Mouse (Mus musculus): ENCODE measurements around the gene 1700022I11Rik. TPM values are rescaled to one million over a fixed set of nuclear protein-coding genes. Genes with fewer than 3 reads are reported as not detected.

The 1700022I11Rik gene
- not detected for total RNA-seq (2021)
- long read RNA-seq, experiment 1: 0 reads
- long read RNA-seq, experiment 2: 0 reads

GRCm38 (mm10) chr4:42969304-42969703 lies at the start of gene 1700022I11Rik:
Gene 1700022I11Rik (plus strand): TSS chr4:42969604.
- no peak for DNase-seq

DNA sequence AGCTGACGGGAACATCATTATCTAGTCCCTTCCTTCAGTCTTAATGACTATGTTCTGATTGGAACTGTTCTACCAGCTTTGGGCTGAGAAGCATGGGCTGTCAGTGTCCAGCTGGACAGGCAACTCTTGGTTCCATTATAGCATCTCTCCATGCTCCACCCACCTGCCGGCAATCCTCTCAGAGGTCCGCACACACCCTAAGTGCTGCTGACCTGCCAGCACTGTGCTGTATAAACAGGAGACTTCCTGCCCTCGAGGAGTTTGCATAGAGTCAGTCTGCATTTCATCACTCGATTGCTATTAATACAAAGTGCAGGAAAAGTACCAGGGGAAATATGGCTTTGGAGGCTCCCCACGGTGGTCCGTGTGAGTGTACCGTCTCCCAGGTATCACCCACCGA lies 48.7 kb upstream of the 1700022I11Rik start:
- no peak for DNase-seq

- DNase-seq: no peak
These were observed 47.9 kb upstream of the 1700022I11Rik start for GRCm38 (mm10) chr4:42921536-42921935.

DNA sequence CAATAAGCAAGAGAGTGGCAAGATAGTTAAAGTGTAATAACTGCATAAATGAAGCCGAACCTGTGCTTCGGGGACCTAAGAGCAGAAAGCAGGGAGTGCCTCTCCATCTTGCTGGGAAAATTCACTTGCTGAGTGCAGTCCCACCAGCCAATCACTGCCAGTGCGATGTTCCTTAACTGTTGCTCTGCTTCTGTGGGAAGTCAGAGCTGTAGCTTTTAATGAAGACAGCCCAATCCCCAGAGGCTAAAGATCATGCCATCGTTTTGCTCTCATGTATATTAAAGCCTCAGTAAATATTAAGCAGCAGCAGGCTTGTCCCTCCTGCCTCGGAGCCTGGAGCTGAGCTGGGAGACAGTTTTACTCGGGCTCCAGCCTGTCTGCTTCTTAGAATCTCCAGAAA lies 47.3 kb upstream of the 1700022I11Rik start:
- no peak for DNase-seq

GRCm38 (mm10) chr4:42922461-42922860 lies 46.9 kb upstream of the 1700022I11Rik start:
- no peak for DNase-seq

- no peak for DNase-seq
These were observed 45.2 kb upstream of the 1700022I11Rik start for GRCm38 (mm10) chr4:42924095-42924710.

DNA sequence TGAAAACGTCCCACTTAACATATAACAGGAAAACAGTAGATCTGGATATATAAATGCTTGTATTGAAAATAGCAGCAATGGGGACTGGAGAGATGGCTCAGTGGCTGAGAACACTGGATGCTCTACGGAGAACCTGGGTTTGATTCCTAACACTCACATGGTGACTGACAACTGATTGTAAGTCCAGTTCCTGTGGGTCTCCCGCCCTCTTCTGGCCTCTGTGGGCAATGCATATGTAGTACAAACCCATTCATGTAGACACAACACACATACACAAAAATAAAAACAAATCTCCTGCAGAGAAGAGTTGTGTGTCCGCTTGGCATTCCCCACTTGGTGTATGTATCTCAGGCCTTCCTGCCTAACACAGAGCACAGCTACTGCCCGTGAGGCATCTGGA lies 41.2 kb upstream of the 1700022I11Rik start:
- DNase-seq: peak; percentile 1

- DNase-seq: peak; percentile 1
These were observed 40.5 kb upstream of the 1700022I11Rik start for GRCm38 (mm10) chr4:42928952-42929351.

- DNase-seq: no peak
These were observed 37.0 kb upstream of the 1700022I11Rik start for GRCm38 (mm10) chr4:42932229-42932969.

GRCm38 (mm10) chr4:42933630-42934029 lies 35.8 kb upstream of the 1700022I11Rik start:
- DNase-seq: peak; percentile 69

DNA sequence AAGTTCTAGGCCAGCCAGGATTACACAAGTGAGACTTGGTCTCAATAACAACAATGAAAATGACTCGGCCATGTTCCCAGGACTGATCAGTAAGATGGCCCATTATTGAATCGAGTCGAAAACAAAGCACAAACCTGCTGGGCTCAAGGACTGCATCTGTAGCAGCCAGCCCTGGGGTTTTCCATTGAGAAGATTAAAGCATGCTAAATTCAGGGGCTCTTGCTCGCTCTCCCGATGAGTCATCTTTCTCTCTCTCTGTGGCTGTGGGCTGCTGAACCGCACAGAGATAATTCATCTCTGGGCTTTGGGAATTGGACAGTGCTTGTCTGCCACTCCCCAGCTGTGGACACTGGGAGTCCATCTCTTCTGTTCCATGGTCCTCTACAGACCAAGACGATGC lies 28.0 kb upstream of the 1700022I11Rik start:
- no peak for DNase-seq

DNA sequence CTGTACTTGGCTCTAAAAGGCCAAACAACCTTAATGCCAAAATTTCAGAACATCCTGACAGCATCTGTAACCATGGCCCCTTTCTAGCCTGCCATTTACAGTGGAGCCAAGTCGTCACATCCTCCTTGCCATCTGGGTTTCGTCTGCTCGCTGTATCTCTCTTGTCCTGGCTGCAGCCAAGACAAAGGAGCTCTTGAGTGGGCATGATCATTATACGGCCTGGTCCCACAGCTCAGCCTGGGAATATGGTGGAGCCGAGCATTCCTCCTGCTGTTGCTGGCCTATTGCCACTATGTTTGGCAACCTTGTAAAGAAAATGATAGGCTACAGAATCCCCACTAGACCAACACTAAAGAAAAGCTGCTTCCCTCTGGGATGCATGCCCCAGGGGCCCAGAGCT lies 26.1 kb upstream of the 1700022I11Rik start:
- no peak for DNase-seq

DNA sequence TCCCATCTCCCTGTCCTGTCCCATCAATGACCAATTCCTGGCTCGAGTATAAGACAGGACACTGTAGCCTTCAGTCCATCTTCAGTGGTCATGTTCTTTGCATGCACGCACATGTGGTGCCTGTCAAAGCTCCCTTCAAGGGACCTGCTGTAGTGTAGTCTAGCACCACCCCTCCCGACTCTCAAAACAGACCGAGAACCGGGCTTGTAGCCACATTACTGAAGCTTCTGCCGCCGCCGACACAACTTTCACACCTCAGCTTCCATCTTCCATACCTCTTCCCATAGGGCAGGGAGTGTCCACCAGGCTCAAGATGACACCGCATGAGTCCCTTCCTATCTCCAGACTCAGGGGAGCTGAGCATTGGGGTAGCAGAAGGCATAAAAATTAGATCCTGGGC lies 25.2 kb upstream of the 1700022I11Rik start:
- no peak for DNase-seq

DNA sequence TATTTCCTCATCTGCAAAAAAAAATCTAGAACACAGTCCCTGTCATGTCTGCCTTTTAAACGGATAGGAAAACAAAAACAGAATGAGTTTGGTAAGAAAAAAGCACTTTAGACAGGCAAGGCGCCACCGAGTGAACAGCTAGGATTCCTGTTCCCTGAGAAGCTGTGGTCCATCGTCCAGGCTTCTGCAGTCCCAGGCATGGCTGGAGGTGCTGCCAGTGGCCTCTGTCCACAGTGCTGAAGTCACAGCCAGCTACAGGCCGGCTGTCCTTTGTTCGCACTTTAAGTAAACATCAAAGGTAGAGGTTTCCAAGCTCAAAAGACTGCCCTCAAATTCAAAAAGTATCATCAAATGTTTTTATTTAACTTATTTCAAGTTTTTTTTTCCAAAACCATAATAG lies 24.4 kb upstream of the 1700022I11Rik start:
- DNase-seq: peak; percentile 41

DNA sequence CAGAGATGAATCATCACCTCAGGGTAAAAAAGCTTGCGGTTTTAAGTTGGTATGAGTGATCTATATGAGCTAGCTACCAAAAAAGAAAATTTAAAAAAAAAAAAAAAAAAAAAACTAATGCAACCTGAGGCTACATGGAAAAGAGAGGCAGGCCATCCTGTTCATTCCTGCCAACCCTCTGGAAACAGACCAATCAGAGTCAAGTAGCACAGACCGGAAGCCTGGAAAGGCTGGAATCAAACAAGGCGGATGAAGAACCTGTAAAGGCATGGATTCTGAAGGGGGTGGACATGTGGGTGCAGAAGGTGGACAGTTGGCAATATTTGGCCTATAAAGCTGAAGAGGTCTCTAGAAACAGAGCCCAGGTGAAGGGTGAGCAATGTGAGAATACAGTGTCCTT lies 24.0 kb upstream of the 1700022I11Rik start:
- DNase-seq: no peak

DNA sequence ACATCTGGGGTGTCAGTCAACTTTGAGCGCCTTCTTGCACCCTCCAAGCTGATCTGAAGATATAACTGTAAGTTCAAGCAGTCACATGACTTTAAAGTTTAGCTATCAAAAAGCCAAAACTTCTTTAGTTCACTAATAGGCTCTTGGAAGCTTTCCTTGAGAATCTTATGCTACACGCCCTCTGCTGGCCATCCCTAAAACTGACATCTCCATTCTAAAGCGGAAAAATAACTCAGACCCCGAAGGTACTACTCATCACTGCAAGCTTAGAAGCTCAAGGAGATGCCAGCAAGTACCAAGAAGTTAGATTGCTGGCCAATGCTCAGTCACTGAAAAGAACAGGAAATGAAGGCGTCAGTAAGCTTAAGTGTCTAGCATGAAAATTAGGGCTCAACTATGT lies 23.5 kb upstream of the 1700022I11Rik start:
- peak; percentile 60 for DNase-seq

DNA sequence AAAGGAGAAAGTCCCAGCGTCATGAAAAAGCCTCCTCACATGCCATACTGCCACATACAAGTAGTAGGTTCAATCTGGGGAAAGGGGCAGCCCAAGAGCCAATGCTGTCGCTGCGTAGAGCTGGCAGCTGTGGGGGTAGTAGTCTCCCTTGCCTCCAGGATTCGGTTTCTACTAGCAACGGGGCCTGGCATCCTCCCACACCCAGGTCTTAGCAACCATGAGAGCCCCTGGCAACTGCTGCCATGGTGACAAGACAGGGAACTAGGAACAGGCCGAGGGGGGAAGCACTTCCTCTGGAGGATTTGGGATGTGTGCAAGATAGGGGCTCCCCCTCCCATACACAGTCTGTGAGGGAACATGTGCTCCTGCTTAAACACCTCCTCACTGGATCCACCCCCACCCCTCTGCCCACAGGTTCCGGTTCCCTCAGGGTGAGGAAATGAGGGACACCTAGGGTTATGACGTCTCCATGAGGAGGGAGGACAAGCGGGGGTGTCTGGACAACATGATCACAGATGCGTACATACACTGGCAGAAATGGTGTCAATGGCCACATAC lies 22.6 kb upstream of the 1700022I11Rik start:
- no peak for DNase-seq

DNA sequence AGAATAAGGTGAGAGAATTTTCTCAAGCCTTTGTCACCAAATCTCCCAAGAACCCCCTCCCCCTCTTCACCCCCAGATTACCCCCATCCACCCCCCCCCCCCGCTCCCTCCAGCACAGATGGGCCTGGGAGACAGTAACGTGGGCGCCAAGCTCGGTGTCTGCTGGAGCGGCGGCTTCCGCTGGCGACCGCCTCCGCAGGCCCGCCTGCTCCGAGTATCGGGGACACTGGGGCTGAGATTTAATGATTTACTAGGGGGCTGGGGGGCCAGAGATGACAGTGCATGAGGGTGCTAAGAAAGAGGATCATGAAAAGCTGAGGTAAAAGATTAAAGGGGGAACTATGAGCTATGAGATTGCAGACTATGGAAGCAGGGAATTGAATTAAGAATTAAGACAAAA lies 20.9 kb upstream of the 1700022I11Rik start:
- no peak for DNase-seq

DNA sequence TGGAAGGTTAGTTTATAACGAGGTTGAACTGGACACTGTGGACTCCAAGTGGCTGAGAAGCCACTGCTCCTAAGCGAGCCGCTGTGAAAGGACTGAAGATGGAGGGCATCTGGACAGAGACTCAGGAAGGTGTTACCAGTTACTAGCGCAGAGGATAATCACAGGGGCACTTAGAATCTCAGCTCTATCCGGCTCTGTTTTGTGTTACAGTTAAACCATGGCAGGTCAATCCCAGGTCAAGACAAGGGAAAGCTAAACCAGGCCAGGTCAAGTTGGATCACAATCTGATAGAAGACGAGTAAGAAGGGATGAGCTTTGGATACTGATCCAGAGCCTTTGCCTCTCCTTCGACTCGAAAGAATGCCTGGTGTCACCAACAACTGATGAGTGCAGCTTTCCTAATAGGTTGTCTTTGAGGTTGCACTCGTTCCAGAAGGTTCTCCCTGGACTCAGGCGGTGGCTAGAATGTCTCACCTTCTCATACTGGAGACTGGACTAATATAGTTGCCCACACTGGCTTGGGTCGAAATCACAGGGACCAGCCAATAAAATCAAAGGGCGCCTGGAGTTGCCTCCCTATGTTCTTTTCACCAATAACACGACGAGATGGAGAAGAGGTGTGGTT lies 20.2 kb upstream of the 1700022I11Rik start:
- no peak for DNase-seq

DNA sequence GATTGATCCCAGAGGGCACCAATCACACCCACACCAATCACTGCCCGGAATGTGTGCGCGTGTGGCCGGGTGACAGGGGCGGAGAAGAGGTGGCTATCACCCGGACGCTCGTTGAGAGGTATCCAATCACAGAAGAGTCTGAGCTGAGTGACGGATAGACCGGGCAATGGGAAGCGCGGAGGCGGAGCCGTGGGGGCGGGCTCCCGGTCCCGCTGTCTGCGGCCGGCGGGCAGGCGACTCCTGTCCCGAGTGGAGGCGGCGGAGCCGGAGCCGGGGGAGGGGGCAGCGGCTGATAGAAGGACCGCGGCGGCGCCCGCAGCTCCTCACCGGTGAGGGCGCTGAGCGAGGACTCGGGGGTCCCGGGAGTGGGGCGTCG lies 19.7 kb upstream of the 1700022I11Rik start, which contains the start of gene Dnajb5:
Dnajb5 (plus strand) TSS at position 139 of the 376 bp plus-strand sequence.
- peak; percentile 95 for DNase-seq

DNA sequence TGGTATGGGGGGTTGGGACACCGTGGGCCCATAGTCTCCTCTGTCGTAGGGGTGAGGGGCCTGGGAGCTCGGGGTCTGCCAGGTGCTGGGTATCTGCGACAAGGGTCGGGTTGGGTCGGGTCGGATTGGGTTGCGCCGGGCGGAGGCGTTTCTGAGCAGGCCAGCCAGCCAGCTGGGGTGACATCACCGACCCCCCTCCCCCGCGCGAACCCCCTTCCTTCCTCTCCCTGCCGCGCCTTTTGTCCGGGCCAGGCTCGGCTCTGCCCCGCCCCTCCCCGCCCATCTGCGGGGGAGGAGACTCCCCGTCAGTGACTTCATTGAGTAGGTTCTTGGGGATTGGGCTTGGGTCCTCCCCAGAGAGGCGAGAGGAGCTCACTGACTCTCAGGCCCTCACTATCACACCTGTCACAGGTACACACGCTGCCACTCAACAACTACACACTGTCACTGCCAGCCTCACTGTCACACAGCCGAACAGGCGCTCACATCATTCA lies 19.3 kb upstream of the 1700022I11Rik start:
- peak; percentile 91 for DNase-seq

All from gastrocnemius, postnatal 10 days (tissue).